Mouse (Mus musculus) layer of hippocampus, postnatal 36 days (tissue): ENCODE data around the gene Xlr4c. TPM values are rescaled to one million over a fixed set of nuclear protein-coding genes. Genes with fewer than 3 reads are reported as not detected.
"Not testable (repeated sequence)": the region's sequence is repeated elsewhere in the genome, so short reads cannot be mapped to it uniquely, and the experiment has no call there.

Experiments
- DNase-seq, 2 experiments: peaks; one replicate each; pipeline ENCODE4 v3.0.0; 2022
- total RNA-seq, 2 experiments: library from RNA; stranded (reverse); gene quantifications; 2 replicates each; pipeline ENCODE4 v1.2.3; 2021

The Xlr4c gene
- under 1 TPM in 1 of 2 experiments, not detected in 1; 0.73 TPM for total RNA-seq

DNA sequence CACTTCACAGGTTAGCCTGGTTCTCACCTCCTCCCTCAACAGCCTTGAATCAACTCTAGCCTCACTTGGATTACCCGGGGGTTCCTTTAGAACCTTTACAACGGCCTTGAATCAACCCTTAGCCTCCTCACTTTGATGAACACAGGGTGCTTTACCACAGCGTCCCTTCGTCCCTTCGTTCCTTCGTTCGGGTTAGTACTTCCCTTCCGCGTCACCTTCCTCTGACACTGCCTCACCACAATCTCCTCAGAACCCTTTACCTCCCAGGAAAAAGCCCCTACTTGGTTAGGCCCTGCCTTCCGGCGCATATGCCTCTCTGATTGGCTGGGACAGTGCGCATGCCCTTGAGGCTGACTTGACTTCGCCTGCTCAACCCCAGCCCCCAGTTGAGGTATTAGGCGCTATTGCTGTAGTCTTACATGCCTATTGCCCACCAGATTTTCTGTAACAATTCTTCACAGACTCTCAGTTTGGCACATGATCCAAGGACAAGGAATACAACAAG, at the start of gene Xlr4c:
Gene Xlr4c, minus strand, starts transcription at position 310 of the 505 bp plus-strand sequence.
- DNase-seq: not testable (repeated sequence)

DNA sequence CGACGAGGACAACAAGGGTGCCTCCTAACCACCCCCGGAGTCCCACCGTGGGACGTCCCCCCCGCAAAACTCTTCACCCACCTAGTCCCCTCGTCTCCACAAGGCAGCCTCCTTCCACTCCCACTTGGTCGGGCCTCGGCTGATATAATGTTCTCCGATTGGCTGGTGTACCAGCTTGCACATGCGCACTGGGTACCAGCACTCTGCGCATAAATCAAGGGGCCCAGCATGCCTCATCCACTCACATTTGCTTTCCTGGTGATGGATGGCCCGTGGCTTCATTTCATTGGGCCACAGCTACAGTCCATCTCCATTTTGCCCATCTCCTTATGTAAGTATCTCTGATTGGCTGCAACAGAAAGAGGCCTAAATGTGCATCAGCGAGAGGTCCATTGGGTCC, 22.3 kb upstream of the Xlr4c start, which contains the start of gene Xlr3c:
Gene Xlr3c, minus strand, starts transcription at position 121 of the 400 bp plus-strand sequence.
- not testable (repeated sequence) for DNase-seq

DNA sequence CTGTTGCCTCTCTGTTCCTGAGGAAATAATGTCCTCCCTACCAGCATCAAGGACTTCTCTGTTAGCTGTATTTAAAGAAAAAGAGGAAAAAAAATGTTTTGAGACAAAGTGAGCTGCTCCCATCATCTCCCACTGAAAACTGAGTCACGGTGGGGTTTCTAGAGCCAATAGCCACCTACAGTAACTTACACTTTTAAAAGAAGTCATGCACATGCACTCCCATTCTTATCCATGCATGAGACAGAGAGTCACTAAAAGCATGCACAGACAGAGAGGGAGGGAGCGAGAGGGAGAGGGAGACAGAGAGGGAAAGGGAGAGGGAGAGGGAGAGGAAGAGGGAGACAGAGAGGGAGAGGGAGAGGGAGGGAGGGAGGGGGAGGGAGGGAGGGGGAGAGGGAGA, 19.5 kb upstream of the Xlr4c start:
- not testable (repeated sequence) for DNase-seq

DNA sequence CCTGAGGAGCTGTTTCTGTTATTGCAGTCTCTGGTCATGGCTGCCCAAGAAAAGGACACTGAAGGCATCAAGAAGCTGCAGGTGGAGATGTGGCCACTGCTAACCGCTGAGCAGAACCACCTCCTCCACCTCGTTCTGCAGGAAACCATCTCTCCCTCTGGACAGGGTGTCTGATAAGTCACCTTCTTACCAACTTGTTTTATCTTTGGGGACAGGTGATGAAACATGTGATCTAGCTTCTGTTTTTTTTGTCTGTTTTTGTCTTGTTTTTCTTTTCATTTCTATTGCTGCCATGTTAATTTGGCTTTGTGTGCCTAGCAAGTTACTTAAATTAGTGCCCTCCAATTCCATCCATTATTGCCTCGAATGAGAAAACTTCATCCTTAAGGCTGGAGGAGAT, 13.6 kb downstream of the Xlr4c start:
- no peak for DNase-seq

DNA sequence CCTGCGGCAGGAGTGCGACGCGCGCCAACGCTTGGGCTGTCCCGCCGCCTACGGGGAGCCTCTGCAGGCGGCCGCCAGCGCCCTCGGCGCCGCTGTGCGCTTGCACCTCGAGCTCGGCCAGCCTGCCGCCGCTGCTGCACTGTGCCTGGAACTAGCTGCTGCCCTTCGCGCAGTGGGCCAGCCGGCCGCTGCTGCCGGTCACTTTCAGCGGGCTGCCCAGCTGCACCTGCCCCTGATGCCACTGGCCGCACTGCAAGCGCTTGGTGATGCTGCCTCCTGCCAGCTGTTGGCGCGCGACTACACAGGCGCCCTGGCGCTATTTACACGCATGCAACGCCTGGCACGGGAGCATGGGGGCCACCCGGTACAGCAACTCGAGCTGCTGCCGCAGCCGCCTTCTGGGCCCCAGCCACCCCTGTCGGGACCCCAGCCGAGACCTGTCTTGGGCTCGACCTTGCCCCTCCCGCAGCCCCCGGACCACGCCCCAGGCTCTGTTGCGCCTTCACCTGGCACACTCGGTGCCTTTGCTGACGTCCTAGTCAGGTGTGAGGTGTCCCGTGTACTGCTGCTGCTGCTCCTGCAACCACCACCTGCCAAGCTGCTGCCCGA, 14.2 kb downstream of the Xlr4c start:
- DNase-seq: peak in 1 of 2 experiments; percentile 40

DNA sequence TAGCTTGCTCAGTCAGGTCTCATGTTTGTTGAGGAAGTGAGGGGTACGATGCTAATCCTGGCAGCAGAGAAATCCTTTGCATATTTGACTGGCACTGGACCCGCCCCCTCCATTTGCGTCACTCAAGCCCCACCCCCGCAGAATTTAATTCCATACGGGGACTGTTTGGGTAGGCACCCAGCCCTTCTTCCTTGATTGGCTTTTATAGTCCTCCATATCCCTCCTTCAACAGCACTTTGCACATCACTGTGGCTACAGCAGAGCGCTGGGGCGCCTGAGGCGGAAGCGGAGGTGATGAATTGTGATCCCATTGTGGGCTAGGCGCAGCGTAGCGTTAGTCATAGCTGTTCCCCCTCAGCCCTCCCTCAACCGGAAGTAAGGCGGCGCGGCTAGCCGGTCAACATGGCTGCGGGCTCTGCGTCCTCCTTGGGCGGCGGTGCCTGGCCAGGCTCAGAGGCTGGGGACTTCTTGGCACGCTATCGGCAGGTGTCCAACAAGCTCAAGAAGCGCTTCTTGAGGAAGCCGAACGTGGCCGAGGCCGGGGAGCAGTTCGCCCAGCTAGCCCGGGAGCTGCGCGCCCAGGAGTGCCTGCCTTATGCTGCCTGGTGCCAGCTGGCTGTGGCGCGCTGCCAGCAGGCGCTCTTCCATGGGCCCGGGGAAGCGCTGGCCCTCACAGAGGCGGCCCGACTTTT, 14.9 kb downstream of the Xlr4c start, which contains the start of gene F8a:
Gene F8a, plus strand, starts transcription at position 378 of the 692 bp plus-strand sequence.
- peak; percentile 69 to 76 for DNase-seq

DNA sequence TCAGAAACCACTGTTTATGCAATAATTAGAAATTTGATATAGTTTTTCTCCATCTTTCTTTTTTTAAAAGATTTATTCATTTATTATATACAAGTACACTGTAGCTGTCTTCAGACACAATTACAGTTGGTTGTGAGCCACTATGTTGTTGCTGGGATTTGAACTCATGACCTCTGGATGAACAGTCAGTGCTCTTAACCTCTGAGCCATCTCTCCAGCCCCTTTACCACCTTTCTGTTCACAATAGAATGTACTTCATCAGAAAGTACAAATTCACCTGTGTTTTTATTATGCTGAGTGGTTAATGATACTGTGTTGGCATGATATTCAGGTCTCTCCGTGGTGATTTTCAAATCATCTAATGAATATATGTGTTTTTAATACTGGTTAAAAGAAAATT, 17.6 kb downstream of the Xlr4c start:
- no peak for DNase-seq

DNA sequence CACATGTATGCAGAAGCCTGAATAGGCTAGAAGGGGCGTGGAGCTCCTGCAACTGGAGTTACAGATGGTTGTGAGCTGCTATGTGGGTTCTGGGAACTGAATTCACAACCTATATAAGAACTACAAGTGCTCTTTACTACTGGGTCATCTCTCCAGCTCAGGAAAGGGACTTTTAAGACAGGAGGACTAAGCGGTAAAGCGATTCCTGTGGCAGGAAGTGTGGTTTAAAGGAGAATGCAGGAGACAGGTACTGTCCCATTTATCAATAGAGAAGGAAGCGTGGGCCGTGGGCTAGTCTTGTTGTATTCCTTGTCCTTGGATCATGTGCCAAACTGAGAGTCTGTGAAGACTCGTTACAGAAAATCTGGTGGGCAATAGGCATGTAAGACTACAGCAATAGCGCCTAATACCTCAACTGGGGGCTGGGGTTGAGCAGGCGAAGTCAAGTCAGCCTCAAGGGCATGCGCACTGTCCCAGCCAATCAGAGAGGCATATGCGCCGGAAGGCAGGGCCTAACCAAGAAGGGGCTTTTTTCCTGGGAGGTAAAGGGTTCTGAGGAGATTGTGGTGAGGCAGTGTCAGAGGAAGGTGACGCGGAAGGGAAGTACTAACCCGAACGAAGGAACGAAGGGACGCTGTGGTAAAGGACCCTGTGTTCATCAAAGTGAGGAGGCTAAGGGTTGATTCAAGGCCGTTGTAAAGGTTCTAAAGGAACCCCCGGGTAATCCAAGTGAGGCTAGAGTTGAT, 28.9 kb downstream of the Xlr4c start, which contains the start of gene Xlr4b:
Gene Xlr4b, plus strand, starts transcription at position 515 of the 746 bp plus-strand sequence.
- not testable (repeated sequence) for DNase-seq

DNA sequence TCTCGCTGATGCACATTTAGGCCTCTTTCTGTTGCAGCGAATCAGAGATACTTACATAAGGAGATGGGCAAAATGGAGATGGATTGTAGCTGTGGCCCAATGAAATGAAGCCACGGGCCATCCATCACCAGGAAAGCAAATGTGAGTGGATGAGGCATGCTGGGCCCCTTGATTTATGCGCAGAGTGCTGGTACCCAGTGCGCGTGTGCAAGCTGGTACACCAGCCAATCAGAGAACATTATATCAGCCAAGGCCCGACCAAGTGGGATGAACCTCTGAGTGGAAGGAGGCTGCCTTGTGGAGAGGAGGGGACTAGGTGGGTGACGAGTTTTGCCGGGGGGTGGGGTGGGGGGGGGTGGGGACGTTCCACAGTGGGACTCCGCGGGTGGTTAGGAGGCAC, 51.0 kb downstream of the Xlr4c start, which contains the start of gene Xlr3b:
Gene Xlr3b, plus strand, starts transcription at position 274 of the 400 bp plus-strand sequence.
- peak in 1 of 2 experiments; percentile 1 for DNase-seq

Other genes starting within 250 kb of the Xlr4c start
- gene Pnma5, start 206.0 kb downstream of the Xlr4c start, total RNA-seq: under 1 TPM; 0.25 to 0.38 TPM
- gene Pnma3, start 178.3 kb downstream of the Xlr4c start, total RNA-seq: 10 to 100 TPM; 19.4 to 20.1 TPM
- gene Xlr4a, start 160.7 kb downstream of the Xlr4c start, total RNA-seq: 1 to 10 TPM in 1 of 2 experiments, not detected in 1; 1.6 TPM
- 1 to 10 TPM; 2.2 to 2.7 TPM for gene Xlr3a, start 146.0 kb downstream of the Xlr4c start, total RNA-seq
- gene Gm14685, start 126.1 kb downstream of the Xlr4c start, total RNA-seq: 1 to 10 TPM; 2.4 to 2.7 TPM
- gene Xlr5b, start 94.3 kb downstream of the Xlr4c start, total RNA-seq: not detected
- gene DXBay18, start 93.7 kb downstream of the Xlr4c start, total RNA-seq: 1 to 10 TPM; 1.6 to 2.7 TPM
- not detected for gene Spin2d, start 66.1 kb downstream of the Xlr4c start, total RNA-seq
- 10 to 100 TPM in 1 of 2 experiments, 1 to 10 TPM in 1; 4.1 to 14.2 TPM for gene Xlr3b, start 50.9 kb downstream of the Xlr4c start, total RNA-seq
- 1 to 10 TPM in 1 of 2 experiments, under 1 TPM in 1; 0.37 to 4.8 TPM for gene Xlr4b, start 28.8 kb downstream of the Xlr4c start, total RNA-seq
- gene F8a, start 14.8 kb downstream of the Xlr4c start, total RNA-seq: 10 to 100 TPM; 15.2 to 15.6 TPM
- not detected for gene Xlr3c, start 22.3 kb upstream of the Xlr4c start, total RNA-seq
- under 1 TPM in 1 of 2 experiments, not detected in 1; 0.33 TPM for gene Xlr5a, start 49.8 kb upstream of the Xlr4c start, total RNA-seq
- gene Xlr5c, start 49.8 kb upstream of the Xlr4c start, total RNA-seq: not detected
- gene Gm45015, start 93.7 kb upstream of the Xlr4c start, total RNA-seq: not detected
- gene Zfp275, start 99.5 kb upstream of the Xlr4c start, total RNA-seq: 10 to 100 TPM; 11.4 to 11.5 TPM
- under 1 TPM in 1 of 2 experiments, not detected in 1; 0.15 TPM for gene Gm18336, start 155.6 kb upstream of the Xlr4c start, total RNA-seq
- gene Zfp92, start 168.0 kb upstream of the Xlr4c start, total RNA-seq: 1 to 10 TPM; 2.1 to 2.9 TPM
- gene Trex2, start 192.2 kb upstream of the Xlr4c start, total RNA-seq: not detected
- 1 to 10 TPM; 5.8 to 8.0 TPM for gene Haus7, start 215.9 kb upstream of the Xlr4c start, total RNA-seq
- 10 to 100 TPM; 15.5 to 19.3 TPM for gene Bgn, start 240.5 kb upstream of the Xlr4c start, total RNA-seq